Mouse (Mus musculus) megakaryocyte-erythroid progenitor cell, adult 5-6 weeks (primary cell): ENCODE measurements at regions not wholly inside any gene's neighbourhood (a gene's known extent, or its start where the extent isn't known, plus 50 kb on each side); places are given as distances from the start of the nearest gene placed in this dataset.

Experiments
- ATAC-seq: replicated peaks from 2 replicates; pipeline ENCODE4 v1.8.0; 2016; ENCODE audit warnings: mild to moderate bottlenecking, inconsistent platforms; ENCODE audit not compliant: severe bottlenecking, poor library complexity, low FRiP score, low TSS enrichment

DNA sequence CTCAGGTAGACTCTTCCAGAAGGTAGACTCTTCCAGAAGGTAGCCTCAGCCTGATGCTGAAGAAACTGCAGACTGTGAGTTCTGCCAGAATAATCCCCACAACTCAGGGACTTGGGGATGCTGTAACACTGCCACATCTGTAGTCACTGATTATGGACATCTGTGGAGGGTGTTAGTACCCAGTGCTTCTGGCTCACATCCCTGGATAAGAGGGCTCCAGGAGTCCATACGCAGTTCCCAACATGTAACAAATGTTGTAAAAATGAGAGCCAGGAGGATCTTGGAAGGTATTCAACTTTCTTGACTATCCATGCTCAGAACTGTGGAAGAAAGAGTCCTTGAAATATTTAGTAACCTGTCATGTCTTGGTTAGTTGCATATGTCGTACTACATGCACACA, 200.7 kb upstream of the Rnd3 start:
- ATAC-seq, result no peak

DNA sequence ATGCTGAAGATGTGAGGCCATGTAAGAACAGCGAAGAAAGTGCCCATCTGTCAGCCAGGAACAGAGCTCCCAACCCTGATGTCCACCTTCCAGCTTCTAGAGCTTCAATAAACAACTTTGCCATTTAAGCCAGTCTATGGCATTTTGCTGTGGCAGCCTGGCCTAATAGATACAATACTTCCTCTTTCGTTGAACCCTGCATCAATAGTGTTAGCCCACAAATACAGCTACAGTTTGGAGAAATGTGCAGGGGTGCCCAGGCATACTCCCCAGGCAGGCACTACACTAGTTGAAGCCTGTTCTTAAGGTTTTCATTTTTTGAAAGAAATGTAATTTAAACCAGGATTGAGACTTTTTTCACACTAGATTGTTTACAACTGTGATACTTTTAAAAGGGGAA, 199.9 kb upstream of the Rnd3 start:
- ATAC-seq, result no peak

DNA sequence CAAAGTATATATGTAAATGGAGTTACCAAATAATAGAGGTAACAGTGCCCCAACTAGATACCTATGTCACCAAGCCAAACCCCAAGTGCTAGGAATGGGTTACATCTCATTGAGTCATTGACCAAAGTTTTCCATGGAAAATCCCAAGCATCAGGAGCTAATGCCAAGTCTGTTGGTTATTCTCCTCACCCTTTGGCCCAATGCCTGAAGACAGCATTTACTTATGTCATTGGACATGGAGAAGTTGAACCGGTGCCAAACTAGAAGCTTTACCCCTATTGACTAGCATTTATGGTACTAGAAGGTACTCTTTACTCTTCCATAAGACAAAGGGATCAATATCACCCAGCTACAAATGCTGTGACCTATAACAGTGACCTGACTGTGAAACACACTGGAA, 198.2 kb upstream of the Rnd3 start:
- no peak for ATAC-seq

DNA sequence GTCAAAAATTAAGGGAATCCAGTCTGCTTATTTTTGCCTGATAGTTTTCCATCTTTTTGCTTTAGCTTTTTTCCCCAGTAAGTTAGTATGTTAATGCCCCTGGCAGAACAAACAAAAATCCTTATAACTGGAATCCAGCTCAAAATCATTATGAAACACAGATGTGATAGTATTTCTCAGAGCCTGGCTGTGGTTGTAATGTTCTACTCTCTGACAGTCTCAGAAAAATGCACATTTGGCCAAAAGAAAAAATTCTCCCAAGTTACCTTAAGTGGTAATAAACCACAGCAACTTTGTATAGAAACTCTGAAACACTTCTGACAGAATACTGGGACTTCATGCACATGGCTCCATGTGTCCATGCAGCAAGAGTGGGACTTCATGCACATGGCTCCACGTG, 193.5 kb upstream of the Rnd3 start:
- no peak for ATAC-seq

DNA sequence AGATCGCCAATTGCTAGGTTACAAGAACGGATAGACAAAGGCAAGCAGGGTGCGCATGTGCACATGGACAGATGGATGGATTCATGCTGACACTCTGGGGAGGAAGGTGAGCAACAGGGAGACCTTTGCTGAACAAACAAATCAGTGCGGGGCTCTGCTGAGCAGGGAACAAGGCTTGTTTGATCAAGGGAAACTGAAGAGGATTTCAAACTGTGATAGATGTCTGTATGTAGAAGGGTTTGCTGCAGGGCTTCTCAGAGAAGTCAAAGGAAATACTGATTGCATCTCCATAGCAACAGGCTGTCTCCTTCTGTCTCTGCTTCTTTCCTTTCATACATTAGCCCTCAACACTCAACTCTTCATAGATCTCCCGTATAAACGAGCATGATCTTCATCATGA, 185.5 kb upstream of the Rnd3 start:
- ATAC-seq, result no peak

DNA sequence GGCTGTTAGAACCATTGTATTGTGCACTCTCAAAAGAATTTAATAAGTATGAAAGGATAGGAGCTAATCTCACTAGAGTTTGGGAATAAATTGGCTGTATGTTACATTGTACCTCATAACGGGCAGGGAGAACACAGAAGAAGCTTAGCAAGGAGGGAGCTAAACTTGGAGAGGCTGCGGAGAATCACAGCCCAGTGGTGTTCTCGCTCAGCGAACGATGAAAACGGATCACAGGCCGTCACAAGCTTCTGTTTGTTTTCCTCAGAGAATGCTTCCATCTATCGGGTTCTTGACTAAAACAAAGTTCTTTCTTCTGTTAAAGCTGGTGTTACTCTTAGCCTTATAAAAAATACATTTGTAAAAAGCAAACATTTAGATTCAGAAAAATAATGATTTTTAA, 178.2 kb upstream of the Rnd3 start:
- no peak for ATAC-seq

DNA sequence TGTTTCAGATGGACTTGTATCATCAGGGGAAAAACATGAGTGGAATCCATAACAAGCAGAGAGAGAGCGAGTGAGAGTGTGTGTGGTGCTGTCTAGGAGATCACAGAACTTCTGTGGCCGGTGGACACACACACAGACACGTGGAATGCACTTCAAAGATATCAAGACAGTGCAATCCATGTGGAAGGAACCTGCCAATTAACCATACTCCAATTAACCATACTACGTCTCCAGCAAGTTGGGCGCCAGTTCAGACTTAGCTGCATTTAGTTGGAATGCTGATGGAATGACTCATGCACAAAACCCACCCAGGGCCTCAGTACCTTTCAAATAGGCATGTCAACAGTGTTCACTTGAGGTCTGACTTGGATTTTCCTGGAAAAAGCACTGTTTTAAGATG, 172.8 kb upstream of the Rnd3 start:
- no peak for ATAC-seq

DNA sequence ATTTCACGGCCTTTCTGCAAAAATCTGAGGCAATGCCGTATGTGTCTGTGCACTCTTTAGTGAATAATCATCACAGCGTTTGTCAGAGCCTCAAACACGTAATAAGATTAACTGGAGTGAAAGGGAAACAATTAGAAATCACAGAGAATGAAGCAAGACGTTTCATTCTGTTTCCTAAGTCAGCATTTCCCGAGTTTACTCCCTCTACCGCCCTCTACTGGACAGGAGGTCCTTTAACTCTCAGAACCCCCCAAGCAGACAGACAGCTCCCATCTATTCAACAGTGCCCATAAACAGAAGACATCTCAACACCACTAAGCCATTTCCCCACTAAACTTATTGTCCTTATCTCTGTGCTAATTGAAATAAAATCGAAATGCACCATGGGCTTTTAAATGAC, 167.5 kb upstream of the Rnd3 start:
- no peak for ATAC-seq

DNA sequence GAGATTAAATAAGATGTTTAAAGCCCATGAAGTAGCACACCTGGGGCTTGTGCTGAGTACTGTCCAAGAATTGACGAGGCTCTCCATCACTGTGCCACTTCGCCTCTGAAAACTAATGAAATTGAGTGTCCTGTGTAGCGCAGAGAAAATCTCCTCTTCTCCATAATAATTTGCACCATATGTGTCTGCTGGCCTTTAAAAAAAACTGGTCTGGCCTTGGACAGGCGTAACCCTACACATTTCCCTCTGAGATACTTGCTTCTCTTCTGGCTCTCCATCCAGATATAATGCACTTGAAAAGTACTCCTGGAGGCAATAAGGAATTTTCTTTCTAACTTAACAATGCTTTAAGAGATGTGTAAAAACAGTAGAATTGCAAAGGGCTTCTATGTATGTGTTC, 164.5 kb upstream of the Rnd3 start:
- no peak for ATAC-seq

DNA sequence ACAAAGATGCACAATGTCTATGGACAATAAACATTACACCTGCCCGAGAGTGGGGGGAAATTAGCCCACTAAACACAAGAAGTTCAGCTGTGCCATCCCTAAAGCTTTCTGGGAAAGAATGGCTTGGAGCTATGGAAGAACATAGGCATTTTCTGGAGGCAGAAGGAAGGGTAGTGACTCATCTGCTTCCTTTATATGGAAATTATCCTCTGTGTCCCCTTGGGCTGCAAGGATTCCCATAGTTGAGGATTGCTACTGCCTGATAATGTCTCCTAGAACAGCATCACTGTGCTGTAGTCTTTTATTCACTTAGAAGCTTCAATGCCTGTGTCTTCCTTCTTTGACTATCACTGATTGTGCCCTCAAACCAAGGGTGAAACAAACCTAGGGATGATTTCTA, 157.3 kb upstream of the Rnd3 start:
- ATAC-seq, result no peak

DNA sequence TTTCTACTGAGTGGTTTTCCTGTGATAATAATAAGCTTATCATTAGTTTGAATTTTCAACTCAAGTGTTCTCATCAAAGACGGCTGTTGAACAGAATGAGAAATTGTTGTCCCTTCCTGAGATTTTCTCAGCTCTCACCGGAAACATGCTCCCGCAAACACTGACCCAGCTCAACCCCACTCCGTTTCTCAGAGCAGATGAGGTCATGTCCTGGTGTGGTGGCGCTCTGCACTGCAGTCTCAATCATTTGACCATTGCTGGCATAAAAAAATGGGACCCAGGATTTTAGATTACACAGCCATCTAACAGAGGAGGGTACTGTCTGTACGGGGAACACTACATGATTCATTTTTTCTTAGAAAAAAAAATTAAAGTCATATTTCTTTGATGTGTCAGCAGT, 156.5 kb upstream of the Rnd3 start:
- no peak for ATAC-seq

DNA sequence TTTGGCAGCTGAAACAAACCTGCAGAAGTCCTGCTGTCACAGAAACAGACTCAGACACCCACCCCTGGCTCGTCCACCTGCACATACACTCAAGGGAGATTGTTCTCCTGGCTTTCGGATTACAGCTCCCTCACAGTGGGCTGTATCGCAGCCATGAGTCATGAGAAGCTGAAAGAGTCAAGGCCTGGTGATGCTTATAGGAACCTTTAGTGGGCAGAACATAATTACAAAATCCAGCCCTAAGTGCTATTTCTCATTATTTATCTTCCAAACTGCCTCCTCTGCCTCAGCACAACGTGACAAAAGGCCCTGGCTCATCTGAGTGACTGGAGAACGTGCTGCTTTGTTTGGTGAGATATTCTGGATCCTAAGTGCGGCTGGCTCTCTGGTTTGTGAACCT, 155.8 kb upstream of the Rnd3 start:
- ATAC-seq, result no peak

DNA sequence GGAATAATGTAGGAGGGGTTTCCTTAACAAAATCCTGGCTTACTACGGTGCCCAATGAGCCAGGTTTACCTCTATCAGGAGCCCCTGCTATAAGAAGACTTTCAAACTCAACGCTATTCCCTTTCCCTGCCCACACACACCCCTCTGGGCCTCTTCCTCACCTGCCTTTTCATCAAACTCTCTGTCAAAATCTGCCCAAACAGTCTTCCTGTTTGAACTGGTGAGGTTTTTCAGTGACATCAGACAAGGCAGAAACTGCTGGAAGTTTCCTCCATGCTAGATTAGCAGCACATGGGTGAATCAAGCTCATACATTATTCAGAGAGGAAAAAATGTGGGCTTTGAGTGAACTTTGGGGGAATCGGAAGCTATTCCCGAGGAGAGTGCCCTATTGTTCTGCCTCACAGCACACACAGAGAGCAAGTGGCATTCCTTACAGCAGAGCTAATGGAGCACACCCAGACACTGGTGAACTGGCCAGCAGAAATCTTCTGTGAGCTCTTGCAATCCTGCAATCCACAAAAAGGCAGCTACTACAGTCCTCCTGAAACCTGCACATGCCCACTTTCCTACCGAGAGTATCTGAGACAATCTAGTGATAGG, 141.8 kb upstream of the Rnd3 start:
- no peak for ATAC-seq

DNA sequence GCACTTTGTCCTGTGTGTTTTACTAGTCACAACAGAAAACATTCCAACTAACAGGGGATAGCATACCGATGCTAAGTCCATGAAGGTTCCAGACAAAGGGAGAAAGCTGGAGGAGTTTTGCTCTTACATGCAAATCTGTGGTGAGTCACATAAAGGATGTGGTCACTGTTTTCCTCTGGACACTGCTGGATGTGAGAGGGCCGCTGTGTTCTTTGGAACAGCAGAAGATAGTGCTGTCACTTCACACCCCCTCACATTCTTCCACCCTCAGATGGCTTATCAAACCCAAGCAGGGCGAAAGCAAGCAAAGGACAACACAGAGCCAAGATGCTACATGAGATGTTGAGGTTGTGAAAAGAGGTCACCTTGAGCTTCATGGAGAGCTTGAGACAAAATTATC, 139.8 kb upstream of the Rnd3 start:
- no peak for ATAC-seq

DNA sequence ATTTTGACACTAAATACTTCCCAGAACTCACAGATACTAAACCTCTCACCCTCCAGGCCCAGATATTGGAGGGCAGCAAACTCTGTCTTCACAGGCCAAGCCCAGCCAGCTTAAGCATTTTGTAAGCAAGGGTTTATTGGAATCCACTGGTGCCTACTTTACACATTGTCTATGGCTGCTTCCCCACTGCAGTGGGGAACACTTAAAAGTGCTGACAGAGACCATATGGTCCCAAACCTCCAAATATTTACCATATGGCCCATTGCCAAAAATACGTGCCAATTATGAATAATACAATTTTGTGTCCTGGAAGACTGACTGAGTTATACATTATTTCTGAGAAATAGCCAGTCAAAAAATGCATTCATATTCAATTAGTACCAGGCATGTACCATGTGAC, 136.7 kb upstream of the Rnd3 start:
- ATAC-seq, result no peak

DNA sequence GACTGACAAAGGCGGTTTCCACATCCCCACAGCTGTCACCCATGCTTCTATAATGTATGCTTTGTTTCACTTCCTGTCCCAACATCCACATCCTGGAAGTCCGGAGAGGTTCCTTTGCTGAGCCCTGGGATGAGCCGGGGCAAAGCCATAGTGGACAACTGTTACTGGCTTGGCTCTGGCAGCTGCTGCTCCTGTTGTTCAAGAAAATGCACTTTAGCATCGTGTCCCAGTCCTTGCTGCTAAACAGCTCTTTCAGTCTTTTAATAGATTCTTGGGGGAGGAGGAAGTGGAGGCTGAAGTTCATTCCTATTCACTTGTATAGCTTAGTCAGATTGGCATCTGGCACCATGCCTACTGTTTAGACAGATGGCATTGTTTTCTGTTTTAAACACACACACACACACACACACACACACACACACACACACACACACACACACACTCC, 135.9 kb upstream of the Rnd3 start:
- ATAC-seq, result no peak

DNA sequence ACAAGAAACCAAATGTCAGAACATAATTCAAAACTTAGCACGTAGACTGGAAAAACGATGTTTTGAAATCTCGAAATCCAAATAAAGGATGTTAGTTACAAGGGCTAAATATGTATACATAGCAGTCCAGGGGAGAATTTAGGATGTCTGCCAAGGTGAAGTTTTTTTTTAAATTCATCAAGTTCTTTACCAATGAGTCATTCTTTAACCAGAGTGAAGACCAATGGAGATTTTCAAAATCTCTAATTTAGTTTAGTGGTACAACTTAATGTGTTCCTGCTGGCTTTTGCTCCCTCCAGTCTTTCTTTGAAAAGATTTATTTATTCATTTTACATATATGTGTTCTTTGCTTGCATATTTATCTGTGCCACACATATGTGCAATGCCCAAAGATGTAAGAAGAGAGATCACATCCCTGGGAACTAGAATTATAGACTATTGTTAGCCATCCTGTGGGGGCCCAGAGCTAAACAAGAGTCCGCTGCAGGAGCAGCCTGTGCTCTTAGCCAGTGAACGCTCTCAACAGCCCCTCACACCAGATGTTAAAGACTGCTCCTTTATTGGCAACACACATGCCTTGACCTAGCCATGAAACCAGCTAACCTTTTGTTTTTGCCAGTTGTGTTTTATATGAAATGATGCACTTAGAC, 130.6 kb upstream of the Rnd3 start:
- no peak for ATAC-seq

DNA sequence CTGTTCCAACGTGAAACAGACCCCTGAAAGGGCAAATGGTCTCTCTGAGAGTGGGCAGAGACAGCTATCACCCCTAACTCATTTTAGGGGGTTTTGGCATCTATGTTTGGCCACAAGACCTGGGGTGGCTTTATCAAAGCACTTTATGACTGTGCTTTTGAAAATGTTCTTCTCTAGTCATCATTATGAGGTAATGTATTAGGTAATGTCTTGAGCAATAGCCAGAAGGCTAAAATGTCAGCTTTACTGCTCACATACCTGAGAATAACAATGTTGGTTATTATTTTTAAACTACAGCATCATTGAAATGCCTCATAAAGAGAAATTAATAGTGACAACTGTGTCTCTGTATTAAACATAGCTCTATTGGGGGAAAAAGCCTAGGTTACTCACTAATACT, 129.9 kb upstream of the Rnd3 start:
- no peak for ATAC-seq

DNA sequence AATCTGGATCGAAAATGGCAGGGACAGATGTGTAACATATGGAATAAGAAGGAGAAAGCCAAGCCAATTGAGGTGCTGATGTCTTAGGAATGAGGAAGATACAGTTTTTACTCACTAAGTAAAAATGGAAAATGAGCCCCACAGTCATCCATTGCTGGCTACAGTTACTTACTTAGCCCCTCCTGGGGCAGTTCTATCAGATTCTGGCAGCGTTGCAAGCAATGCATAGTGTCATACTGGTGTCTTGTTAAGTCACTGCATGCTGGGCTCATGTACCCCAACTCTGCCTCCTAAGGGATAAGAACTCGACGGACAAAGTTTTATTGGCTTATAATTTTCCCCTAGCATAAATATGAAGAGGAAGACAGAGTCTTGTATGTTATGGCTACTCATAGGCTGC, 129.4 kb upstream of the Rnd3 start:
- ATAC-seq, result no peak

DNA sequence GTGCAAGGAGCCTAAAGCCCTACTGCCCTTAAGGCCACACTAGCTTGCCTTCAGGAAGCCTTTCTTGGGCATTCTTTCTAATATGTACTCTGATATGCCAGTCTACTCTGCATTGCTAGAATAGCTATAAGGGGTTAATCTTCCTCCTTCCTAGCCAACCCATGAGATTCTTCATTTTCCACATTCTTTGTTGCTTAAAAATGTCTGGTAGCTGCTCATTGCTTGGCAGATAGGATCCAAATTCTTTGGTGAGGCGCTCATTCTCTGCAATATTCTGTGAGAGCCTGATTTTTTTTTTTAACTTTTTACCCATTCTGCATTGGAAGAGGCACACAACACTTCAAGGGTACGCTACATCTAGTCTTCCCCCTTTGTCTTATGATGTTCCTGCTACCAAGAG, 127.7 kb upstream of the Rnd3 start:
- ATAC-seq, result no peak

DNA sequence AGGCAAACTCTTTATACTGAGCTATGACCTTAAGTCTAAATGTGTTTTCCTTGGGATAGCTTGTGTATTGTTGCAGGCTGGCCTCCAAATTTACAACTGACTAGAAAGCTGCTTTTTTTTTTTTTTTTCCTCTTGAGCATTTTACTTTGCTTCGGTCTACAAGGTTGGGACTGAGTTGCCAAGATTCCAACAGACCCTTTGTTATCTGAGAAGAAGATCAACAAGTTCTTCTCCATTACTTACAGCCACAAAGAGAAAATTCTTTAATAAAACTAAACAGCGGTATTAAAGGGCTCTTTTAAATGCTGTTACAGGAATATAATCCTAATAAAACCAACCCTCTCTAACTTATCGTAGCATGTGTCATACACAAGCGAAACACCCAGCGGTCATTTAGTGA, 124.4 kb upstream of the Rnd3 start:
- ATAC-seq, result no peak

DNA sequence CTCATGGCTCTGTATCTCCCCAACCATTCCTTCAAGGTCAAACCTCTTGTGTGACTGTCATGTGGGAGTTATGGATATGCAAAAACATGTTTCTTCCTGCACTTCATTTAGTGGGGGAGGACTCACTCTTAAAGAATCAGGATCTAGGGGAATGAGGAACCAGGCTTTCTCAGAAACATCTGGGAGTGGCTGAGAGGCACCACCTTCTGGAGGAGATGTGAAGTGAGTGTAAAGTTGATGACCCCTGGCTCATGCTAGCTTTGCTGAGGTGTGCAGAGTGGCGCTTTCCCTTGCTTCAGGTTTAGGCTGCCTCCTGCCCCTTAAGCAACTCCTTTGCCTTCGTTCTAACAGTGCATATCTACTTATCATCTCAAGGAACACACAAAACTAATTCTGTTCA, 119.6 kb upstream of the Rnd3 start:
- ATAC-seq, result no peak
